Mouse (Mus musculus): ENCODE results near the gene Lrmda. TPM values are rescaled to one million over a fixed set of nuclear protein-coding genes. Genes with fewer than 3 reads are reported as not detected.

Lrmda gene
- total and polyA plus RNA-seq, 2 experiments, result 0.18 to 0.50 TPM

GRCm38 (mm10) chr14:22918499-22918898 is 899.0 kb downstream of the Lrmda start:
- WGBS, result 89% methylated on average over 3 of the region's 3 CpGs
- H3K4me3 ChIP-seq (ENCODE audit: insufficient read depth, low read depth, low read length), result no peak overlapping the region

DNA sequence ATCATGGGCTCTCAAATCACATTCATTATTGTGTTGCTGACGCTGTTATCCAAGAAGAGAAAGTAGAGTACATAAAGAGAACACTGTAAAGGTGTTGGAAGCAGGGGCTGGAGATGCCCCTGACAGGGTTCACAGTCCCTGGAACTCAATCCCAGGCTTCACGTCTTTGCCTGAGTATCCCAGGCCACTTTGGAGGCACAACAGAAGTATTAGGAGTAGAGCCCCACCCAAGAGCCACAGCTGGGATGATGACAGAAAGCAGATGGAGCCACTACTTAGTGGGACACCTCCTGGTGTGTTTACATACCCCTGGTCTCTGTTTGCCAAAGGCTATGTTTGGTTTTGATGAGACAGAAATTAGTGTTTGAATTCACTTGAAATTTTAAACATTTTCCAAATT is 899.4 kb downstream of the Lrmda start:
- Histone ChIP-seq H3K4me3 (ENCODE audit: insufficient read depth, low read depth, low read length) (no peak overlapping the region), H3K27ac (replicated peaks; ENCODE audit: insufficient read depth, low read depth, low read length) (no peak overlapping the region), H3K4me1 (ENCODE audit: control insufficient read depth, insufficient read depth, low read length) (no peaks in the 10 kb centered on the region), H3K79me2 (ENCODE audit: control insufficient read depth, insufficient read depth, low read length) (no peaks in the 10 kb centered on the region), H3K27me3 (ENCODE audit: control insufficient read depth, insufficient read depth, low read length) (no peaks in the 10 kb centered on the region), H3K9ac (ENCODE audit: low read depth, low read length) (no peak overlapping the region), H3K36me3 (ENCODE audit: control insufficient read depth, insufficient read depth, low read length) (no peaks in the 10 kb centered on the region)
- WGBS, result 51% methylated on average over 2 of the region's 2 CpGs
- TF ChIP-seq CTCF (IDR thresholded peaks at IDR 0.05; ENCODE audit: low read depth, low read length), result no peak
- TF ChIP-seq POLR2A (IDR thresholded peaks at IDR 0.05; ENCODE audit: extremely low read depth, insufficient read depth, low read length), result no peak
- DNase-seq (ENCODE audit: extremely low read depth, low read depth, low spot score), result no peak

More at GRCm38 (mm10) chr14:22918499-22918898, 899.0 kb downstream of the Lrmda start:
- H3K27me3 ChIP-seq (ENCODE audit: control insufficient read depth, insufficient read depth, low read length), result no peaks in the 10 kb centered on the region
- H3K27ac ChIP-seq (replicated peaks; ENCODE audit: insufficient read depth, low read depth, low read length), result no peak overlapping the region
- H3K79me2 ChIP-seq (ENCODE audit: control insufficient read depth, insufficient read depth, low read length), result no peaks in the 10 kb centered on the region
- no peaks in the 10 kb centered on the region for H3K4me1 ChIP-seq (ENCODE audit: control insufficient read depth, insufficient read depth, low read length)
- H3K9ac ChIP-seq (ENCODE audit: low read depth, low read length), result no peak overlapping the region
- DNase-seq (ENCODE audit: extremely low read depth, low read depth, low spot score), result no peak
- TF ChIP-seq CTCF (IDR thresholded peaks at IDR 0.05; ENCODE audit: low read depth, low read length) (no peak), POLR2A (IDR thresholded peaks at IDR 0.05; ENCODE audit: extremely low read depth, insufficient read depth, low read length) (no peak)
- no peaks in the 10 kb centered on the region for H3K36me3 ChIP-seq (ENCODE audit: control insufficient read depth, insufficient read depth, low read length)

- Histone ChIP-seq H3K27ac (replicated peaks; ENCODE audit: insufficient read depth, low read depth, low read length) (no peak overlapping the region), H3K79me2 (ENCODE audit: control insufficient read depth, insufficient read depth, low read length) (no peaks in the 10 kb centered on the region), H3K9ac (ENCODE audit: low read depth, low read length) (no peak overlapping the region), H3K27me3 (ENCODE audit: control insufficient read depth, insufficient read depth, low read length) (no peaks in the 10 kb centered on the region), H3K4me3 (ENCODE audit: insufficient read depth, low read depth, low read length) (no peak overlapping the region), H3K4me1 (ENCODE audit: control insufficient read depth, insufficient read depth, low read length) (no peaks in the 10 kb centered on the region), H3K36me3 (ENCODE audit: control insufficient read depth, insufficient read depth, low read length) (no peaks in the 10 kb centered on the region)
- TF ChIP-seq POLR2A (IDR thresholded peaks at IDR 0.05; ENCODE audit: extremely low read depth, insufficient read depth, low read length) (no peak), CTCF (IDR thresholded peaks at IDR 0.05; ENCODE audit: low read depth, low read length) (no peak)
- no peak for DNase-seq (ENCODE audit: extremely low read depth, low read depth, low spot score)
Measured at GRCm38 (mm10) chr14:22921152-22921551, 901.6 kb downstream of the Lrmda start.

DNA sequence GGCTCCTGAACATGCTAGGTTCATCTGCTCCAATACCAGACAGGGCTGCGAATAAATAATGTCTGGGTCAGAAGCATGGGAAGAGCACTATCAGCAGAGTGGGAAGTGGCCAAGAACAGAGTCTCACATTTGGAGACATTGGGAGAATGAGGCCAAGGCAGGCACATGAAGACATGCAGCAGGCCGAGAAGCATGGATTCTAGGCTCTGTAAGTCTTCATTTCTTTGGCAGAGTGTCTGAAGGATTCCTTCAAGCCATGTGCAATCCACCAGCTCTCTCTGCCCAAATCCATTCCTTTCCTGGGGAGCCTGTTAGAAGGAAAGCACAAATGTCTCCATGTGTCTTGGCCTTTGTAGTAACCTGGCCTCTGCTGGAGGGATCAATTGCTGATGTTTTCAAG is 902.3 kb downstream of the Lrmda start:
- Histone ChIP-seq H3K79me2 (ENCODE audit: control insufficient read depth, insufficient read depth, low read length) (no peaks in the 10 kb centered on the region), H3K4me1 (ENCODE audit: control insufficient read depth, insufficient read depth, low read length) (no peaks in the 10 kb centered on the region), H3K9ac (ENCODE audit: low read depth, low read length) (no peak overlapping the region), H3K36me3 (ENCODE audit: control insufficient read depth, insufficient read depth, low read length) (no peaks in the 10 kb centered on the region), H3K4me3 (ENCODE audit: insufficient read depth, low read depth, low read length) (no peak overlapping the region), H3K27ac (replicated peaks; ENCODE audit: insufficient read depth, low read depth, low read length) (no peak overlapping the region), H3K27me3 (ENCODE audit: control insufficient read depth, insufficient read depth, low read length) (no peaks in the 10 kb centered on the region)
- WGBS, result 85% methylated on average over 2 of the region's 2 CpGs
- TF ChIP-seq CTCF (IDR thresholded peaks at IDR 0.05; ENCODE audit: low read depth, low read length) (no peak), POLR2A (IDR thresholded peaks at IDR 0.05; ENCODE audit: extremely low read depth, insufficient read depth, low read length) (no peak)
- DNase-seq (ENCODE audit: extremely low read depth, low read depth, low spot score), result peak; percentile 1

DNA sequence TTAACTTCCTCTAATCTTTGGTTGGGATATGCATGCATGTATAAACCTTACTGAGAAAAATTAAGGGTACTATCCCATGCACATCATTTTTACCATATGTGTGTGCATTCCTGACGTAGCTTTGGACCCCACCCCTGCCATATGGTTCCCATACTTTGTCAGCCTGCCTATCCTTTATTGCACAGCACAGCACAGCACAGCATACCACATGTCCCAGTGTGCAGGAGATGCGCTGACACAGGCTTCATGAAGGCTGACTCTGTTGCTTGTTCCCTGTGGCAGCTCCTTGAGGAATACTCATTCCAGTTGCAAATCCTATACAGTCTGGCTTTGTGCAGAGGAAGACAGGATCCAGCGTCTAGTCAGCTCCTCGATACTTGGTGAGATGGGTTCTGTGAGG is 903.1 kb downstream of the Lrmda start:
- no peaks in the 10 kb centered on the region for H3K79me2 ChIP-seq (ENCODE audit: control insufficient read depth, insufficient read depth, low read length)
- 93% methylated on average over 4 of the region's 4 CpGs for WGBS
- no peak overlapping the region for H3K27ac ChIP-seq (replicated peaks; ENCODE audit: insufficient read depth, low read depth, low read length)

GRCm38 (mm10) chr14:22923251-22923650 is 903.7 kb downstream of the Lrmda start:
- WGBS, result 63% methylated on average over 2 of the region's 2 CpGs
- Histone ChIP-seq H3K27ac (replicated peaks; ENCODE audit: insufficient read depth, low read depth, low read length) (no peak overlapping the region), H3K36me3 (ENCODE audit: control insufficient read depth, insufficient read depth, low read length) (no peaks in the 10 kb centered on the region), H3K79me2 (ENCODE audit: control insufficient read depth, insufficient read depth, low read length) (no peaks in the 10 kb centered on the region), H3K4me1 (ENCODE audit: control insufficient read depth, insufficient read depth, low read length) (no peaks in the 10 kb centered on the region), H3K9ac (ENCODE audit: low read depth, low read length) (no peak overlapping the region), H3K27me3 (ENCODE audit: control insufficient read depth, insufficient read depth, low read length) (no peaks in the 10 kb centered on the region), H3K4me3 (ENCODE audit: insufficient read depth, low read depth, low read length) (no peak overlapping the region)
- TF ChIP-seq CTCF (IDR thresholded peaks at IDR 0.05; ENCODE audit: low read depth, low read length), result no peak
- no peak for TF ChIP-seq POLR2A (IDR thresholded peaks at IDR 0.05; ENCODE audit: extremely low read depth, insufficient read depth, low read length)
- no peak for DNase-seq (ENCODE audit: extremely low read depth, low read depth, low spot score)

More for the DNA sequence above, 903.1 kb downstream of the Lrmda start:
- Histone ChIP-seq H3K4me1 (ENCODE audit: control insufficient read depth, insufficient read depth, low read length) (no peaks in the 10 kb centered on the region), H3K9ac (ENCODE audit: low read depth, low read length) (no peak overlapping the region), H3K36me3 (ENCODE audit: control insufficient read depth, insufficient read depth, low read length) (no peaks in the 10 kb centered on the region), H3K4me3 (ENCODE audit: insufficient read depth, low read depth, low read length) (no peak overlapping the region), H3K27me3 (ENCODE audit: control insufficient read depth, insufficient read depth, low read length) (no peaks in the 10 kb centered on the region)
- no peak for DNase-seq (ENCODE audit: extremely low read depth, low read depth, low spot score)
- TF ChIP-seq CTCF (IDR thresholded peaks at IDR 0.05; ENCODE audit: low read depth, low read length), result no peak
- TF ChIP-seq POLR2A (IDR thresholded peaks at IDR 0.05; ENCODE audit: extremely low read depth, insufficient read depth, low read length), result no peak

Data from liver, adult 2 months (tissue).